Comparison of ENCODE assay signal across 13 mouse cellular contexts in genomic region chr6:97145156-97145555, GRCm38 (mm10). TPM values are rescaled to one million over a fixed set of nuclear protein-coding genes. Genes with fewer than 3 reads are reported as not detected.
DNase-seq lines count a peak whose midpoint lies in the region.
"Had no signal": no experiment of that assay in that cellular context is flagged by ENCODE, and none has a peak within 500 bp of the region (broad histone marks: within the 10 kb centered on the region; RNA-seq: fewer than 3 reads in every experiment).

No protein-coding gene starts in this region.

- H3K27ac ChIP-seq in limb, embryonic 10.5 days: peak overlapping the region; percentile 61; the same call in 1 of the 2 replicates
- H3K27ac ChIP-seq: heart, embryonic 15.5 days; liver, embryonic 15.5 days had no signal

- peak; percentile 62 to 87 for DNase-seq in adrenal gland, adult (ENCODE audit: inconsistent age in 2 of 2, low spot score in 1 of 2)
- no peak for DNase-seq in adrenal gland, postnatal 4 days (ENCODE audit: low spot score in 2 of 2)
- peak; percentile 34 for DNase-seq in ovary, postnatal 36 days (ENCODE audit: low spot score)
- no peak for DNase-seq in ovary, postnatal 14 days (ENCODE audit: low spot score)
- DNase-seq in limb, embryonic 10.5 days (ENCODE audit: low spot score): no peak
- DNase-seq in spleen, adult 18-20 months: no peak
- no peak for DNase-seq in thymus, postnatal 0 days (ENCODE audit: low spot score)
- no peak for DNase-seq in left cerebral cortex, adult 9 months (ENCODE audit: low spot score in 2 of 2)
- DNase-seq: right cerebral cortex, postnatal 4 days had no signal

- H3K4me1 ChIP-seq in limb, embryonic 10.5 days: peaks cover 52% of the 10 kb centered on the region

- peaks cover 28% of the 10 kb centered on the region for H3K36me3 ChIP-seq in limb, embryonic 10.5 days
- H3K36me3 ChIP-seq: liver, embryonic 15.5 days had no signal

- H3K9me3 ChIP-seq in limb, embryonic 10.5 days (replicated peaks): no peaks in the 10 kb centered on the region
- H3K9me3 ChIP-seq: heart, embryonic 15.5 days; liver, embryonic 15.5 days had no signal

- H3K27me3 ChIP-seq in limb, embryonic 10.5 days (ENCODE audit: low read depth, poor library complexity, severe bottlenecking): no peaks in the 10 kb centered on the region
- H3K27me3 ChIP-seq: heart, embryonic 15.5 days; liver, embryonic 15.5 days; Patski had no signal

- 86% methylated on average over 7 of the region's 7 CpGs for WGBS in limb, embryonic 10.5 days

- H3K4me3 ChIP-seq in limb, embryonic 10.5 days: no peak overlapping the region; the same call in 1 of the 2 replicates
- H3K4me3 ChIP-seq: heart, embryonic 15.5 days; liver, embryonic 15.5 days; myocyte had no signal

RNA-seq across cellular contexts. Expression of gene Eogt, which starts 3.8 kb away (rescaled TPM):
- total RNA-seq in adrenal gland, postnatal 4 days (2021): 10 to 100 TPM; 52.4 to 55.7 TPM
- polyA plus RNA-seq in limb, embryonic 10.5 days (2016; fragmentation: Nextera tagmentation; extraction: Ambion mirVana): 20.8 and 22.0 TPM in 2 replicates
- 5.1 and 5.7 TPM in 2 replicates for polyA plus RNA-seq in thymus, postnatal 0 days (2015; fragmentation: Nextera tagmentation; extraction: Ambion mirVana)

RNA-seq across cellular contexts. Expression of gene Tmf1, which starts 33.8 kb away (rescaled TPM):
- 10 to 100 TPM; 46.8 to 50.3 TPM for total RNA-seq in adrenal gland, postnatal 4 days (2021)
- polyA plus RNA-seq in limb, embryonic 10.5 days (2016; fragmentation: Nextera tagmentation; extraction: Ambion mirVana): 20.9 and 27.8 TPM in 2 replicates
- 43.9 and 50.8 TPM in 2 replicates for polyA plus RNA-seq in thymus, postnatal 0 days (2015; fragmentation: Nextera tagmentation; extraction: Ambion mirVana)

Comparison
In these comparisons a context has a peak if more than half of its experiments do, and no peak if none do; other contexts are left out.
1. DNase-seq: peak in adrenal gland, adult (2 of 2) and ovary, postnatal 36 days (single experiment); none in adrenal gland, postnatal 4 days (0 of 2), ovary, postnatal 14 days (single experiment), limb, embryonic 10.5 days (single experiment), spleen, adult 18-20 months (0 of 2), thymus, postnatal 0 days (single experiment) and left cerebral cortex, adult 9 months (0 of 2).